Mouse (Mus musculus): ENCODE measurements around the gene Nmt2.

GRCm38 (mm10) chr2:3348422-3348821 lies 64.4 kb downstream of the Nmt2 start:
- no peak for TF ChIP-seq CTCF (conservative IDR thresholded peaks at IDR 0.05; ENCODE audit: low read length)
- TF ChIP-seq POU5F1 (IDR thresholded peaks at IDR 0.05; ENCODE audit: borderline replicate concordance, low read length) = no peak
- no peak for TF ChIP-seq NANOG (IDR thresholded peaks at IDR 0.05; ENCODE audit: borderline replicate concordance, low read length)
